Mouse (Mus musculus): Measurements from ENCODE around the gene Rreb1.

Rreb1 gene

GRCm38 (mm10) chr13:37876366-37876765 is 98.2 kb downstream of the Rreb1 start:
- DNase-seq (ENCODE audit: low read depth) = no peak

GRCm38 (mm10) chr13:37876836-37877235 is 98.6 kb downstream of the Rreb1 start:
- no peak for DNase-seq (ENCODE audit: low read depth)

DNA sequence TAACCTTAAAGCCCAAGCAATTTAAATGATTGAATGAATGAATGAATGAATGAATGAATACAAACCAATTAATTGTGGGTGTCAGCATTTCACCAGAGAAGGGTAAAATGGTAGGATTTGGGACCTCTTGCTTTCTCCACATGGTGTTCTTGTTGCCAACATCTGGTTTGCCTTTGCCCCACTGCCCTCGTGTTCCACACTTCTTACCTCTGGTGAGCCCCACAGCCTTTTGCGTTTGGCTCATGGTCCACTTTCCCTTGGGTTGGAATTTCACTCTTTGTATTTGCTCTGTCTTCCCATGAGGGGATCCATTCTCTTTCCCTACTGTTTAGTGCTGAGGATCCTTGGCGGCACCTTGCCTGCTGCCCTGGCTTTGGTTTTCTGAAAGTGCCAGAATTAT is 99.0 kb downstream of the Rreb1 start:
- DNase-seq (ENCODE audit: low read depth) = no peak

GRCm38 (mm10) chr13:37878918-37879331 is 100.7 kb downstream of the Rreb1 start:
- no peak for DNase-seq (ENCODE audit: low read depth)

DNA sequence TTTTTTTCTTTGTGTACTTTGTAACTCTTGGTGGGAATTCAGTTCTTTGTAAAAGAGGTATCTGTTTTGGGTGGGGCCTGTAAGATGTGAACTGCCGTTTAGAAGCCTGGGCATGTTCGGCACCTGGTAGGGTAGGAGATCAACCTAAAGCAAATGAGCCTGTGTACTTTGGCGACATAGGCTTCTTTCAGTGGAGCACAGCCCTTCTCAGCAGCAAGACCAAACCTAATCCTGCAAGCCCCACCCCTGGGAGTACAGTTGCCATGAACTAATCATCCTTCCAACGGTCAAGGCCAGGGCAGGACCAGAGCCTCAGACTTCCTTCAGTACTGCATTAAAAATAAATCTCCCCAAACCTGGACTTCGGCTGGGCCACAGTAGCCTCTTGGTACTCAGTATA is 101.4 kb downstream of the Rreb1 start:
- no peak for DNase-seq (ENCODE audit: low read depth)

GRCm38 (mm10) chr13:37880035-37880434 is 101.8 kb downstream of the Rreb1 start:
- no peak for DNase-seq (ENCODE audit: low read depth)

- no peak for DNase-seq (ENCODE audit: low read depth)
These were observed 102.5 kb downstream of the Rreb1 start for GRCm38 (mm10) chr13:37880581-37881130.

DNA sequence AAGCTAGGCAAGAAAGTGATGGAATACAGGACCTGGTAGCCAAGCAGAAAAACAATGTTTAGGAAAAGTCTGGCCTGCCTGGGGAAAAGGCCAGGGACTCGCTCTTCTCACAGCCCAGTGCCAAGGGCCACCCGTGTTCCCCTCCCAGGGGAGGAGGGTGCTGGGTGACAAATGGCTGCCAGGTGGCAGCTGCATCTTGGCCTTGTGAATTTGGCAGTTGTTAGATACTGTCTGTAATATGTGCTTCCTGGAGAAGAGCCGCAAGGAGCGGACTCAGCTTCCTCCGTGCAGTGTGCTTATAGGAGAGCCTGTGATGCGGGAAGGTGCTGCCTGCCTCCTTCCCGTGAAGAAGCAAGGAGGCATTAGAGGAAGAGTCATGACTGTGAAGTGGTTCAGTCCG is 104.3 kb downstream of the Rreb1 start:
- no peak for DNase-seq (ENCODE audit: low read depth)

- no peak for DNase-seq (ENCODE audit: low read depth)
These were observed 104.8 kb downstream of the Rreb1 start for GRCm38 (mm10) chr13:37883008-37883407.

GRCm38 (mm10) chr13:37885392-37885791 is 107.2 kb downstream of the Rreb1 start:
- no peak for DNase-seq (ENCODE audit: low read depth)

- no peak for DNase-seq (ENCODE audit: low read depth)
These were observed 107.8 kb downstream of the Rreb1 start for GRCm38 (mm10) chr13:37886024-37886423.

DNA sequence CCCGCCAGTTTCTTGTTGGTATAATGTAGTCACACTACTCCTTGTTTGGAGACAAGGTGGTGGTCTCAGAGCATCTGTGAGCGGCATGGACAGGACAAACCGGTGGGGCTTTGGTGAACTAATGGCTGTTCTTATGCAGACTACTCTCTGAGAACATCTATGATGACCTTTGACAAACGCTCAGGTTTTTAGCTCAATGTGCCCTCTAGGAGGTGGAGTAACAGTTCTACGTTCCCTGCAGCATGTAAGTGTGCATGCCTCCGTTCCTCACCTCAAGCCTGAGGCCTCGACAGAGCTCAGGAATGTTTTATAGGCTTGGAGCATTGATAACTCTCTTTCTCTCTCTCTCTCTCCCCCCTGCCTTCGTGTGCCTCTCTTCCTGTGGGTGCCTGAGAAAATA is 116.6 kb downstream of the Rreb1 start:
- no peak for DNase-seq (ENCODE audit: low read depth)

DNA sequence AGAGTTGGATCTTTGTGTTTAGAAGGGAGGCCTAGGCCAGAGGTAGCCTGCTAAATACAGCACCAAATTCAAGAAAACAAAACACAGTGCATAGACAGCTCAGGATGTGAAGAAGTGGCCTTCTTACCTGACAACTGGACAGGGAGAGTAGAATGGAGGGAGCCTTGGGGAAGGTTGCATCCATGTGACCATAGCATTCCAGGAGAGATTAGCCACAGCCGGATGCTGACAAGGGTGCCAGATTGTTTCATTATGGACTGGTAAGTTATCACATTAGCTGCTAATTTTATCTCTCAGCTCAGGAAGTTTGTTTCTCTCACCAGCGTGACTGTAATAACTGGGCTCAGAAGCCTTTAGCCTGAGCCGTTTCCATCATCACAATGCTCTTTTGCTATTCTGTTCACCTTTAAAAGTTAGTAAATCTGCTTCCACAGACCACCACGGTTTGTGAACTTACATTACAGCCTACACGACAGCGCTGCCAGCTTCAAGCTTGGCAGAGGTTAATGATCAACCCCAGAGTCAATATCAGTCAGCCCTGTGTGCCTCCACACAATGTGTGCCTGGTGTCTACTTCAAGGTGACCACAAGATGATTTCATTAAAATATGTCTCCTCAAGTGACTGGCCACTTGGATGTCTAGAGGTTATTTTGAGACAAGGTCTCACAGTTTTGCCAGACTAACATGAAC is 117.5 kb downstream of the Rreb1 start:
- DNase-seq (ENCODE audit: low read depth) = no peak

DNA sequence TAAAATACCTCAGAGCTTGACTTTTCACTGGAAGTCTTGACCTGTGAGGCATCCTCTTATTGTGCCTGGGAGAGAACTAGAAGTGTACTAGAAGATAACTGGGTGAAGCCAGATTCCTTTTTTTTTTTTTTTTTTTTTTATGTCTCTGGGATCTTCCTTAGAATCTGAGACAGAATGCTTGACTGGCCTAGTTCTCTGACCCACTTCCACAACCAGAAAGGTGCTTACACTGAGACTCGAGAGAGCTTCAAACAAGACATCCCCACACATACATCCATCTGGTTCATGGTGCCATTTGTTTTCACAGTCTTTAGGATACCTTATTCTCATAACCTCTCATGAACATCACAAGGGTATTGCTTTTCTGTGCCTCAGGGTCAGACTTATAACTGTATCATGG is 118.2 kb downstream of the Rreb1 start:
- DNase-seq (ENCODE audit: low read depth) = no peak

GRCm38 (mm10) chr13:37898772-37899171 is 120.6 kb downstream of the Rreb1 start:
- no peak for DNase-seq (ENCODE audit: low read depth)

- DNase-seq (ENCODE audit: low read depth) = no peak
These were observed 124.8 kb downstream of the Rreb1 start for GRCm38 (mm10) chr13:37903036-37903435.

DNA sequence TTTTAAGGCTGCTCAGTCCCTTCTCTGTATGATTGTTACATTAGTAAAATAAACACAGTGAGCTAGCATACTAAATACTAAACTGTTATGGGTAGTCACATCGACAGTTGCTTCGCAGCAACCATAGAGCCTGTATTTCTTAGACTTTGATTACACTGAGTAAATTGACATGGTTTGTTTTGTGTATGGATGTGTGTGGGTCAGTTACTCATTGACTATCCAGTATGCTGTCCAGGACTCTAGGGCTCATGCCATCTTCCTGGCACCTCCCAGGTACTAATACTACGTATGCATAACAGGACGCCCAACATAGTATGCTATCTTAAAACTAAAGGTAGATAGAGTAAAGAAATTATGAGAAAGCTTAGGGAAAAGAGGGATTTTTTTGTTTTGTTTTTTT is 125.3 kb downstream of the Rreb1 start:
- DNase-seq (ENCODE audit: low read depth) = no peak

- DNase-seq (ENCODE audit: low read depth) = no peak
These were observed 126.2 kb downstream of the Rreb1 start for GRCm38 (mm10) chr13:37904436-37904835.

GRCm38 (mm10) chr13:37908061-37908460 is 129.9 kb downstream of the Rreb1 start:
- DNase-seq (ENCODE audit: low read depth) = no peak

DNA sequence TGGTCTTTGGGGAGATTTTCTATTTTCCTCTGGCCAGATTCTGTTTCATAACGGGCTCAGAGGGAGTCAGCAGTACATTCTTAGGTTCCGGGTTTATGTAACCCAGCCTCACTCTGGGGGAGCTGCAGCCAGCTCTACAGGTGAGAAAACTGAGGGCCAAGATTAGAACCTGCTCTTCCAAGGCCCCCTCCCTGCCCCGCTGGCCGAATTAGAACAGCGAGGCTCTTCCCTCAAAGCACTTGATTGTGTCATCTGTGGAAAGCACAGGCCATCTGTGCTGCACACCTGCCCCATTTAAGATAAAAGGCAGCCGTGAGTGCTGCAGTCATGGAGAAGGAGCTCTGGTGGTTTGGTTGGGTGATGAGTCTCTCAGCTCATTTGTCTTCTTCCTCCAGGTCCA is 130.3 kb downstream of the Rreb1 start:
- DNase-seq (ENCODE audit: low read depth) = no peak

DNA sequence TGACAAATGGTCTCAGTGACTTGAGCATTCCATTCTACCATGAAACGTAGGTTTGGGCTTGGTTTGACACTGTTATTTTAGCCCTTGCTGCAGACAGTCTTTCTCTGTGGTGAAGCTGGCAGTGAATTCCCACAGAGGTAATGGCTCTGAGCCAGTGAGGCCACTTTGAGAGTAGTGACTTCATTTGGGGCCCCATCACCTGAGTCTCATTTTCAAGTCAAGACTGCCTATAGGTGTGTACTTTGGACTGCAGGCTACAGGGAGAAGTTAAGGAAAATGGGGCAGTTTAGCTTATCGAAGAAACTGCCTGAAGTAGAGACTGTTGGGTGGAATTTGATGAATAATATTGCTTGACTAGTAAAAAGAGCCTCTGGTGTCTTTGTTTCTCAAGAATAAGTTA is 131.0 kb downstream of the Rreb1 start:
- no peak for DNase-seq (ENCODE audit: low read depth)

DNA sequence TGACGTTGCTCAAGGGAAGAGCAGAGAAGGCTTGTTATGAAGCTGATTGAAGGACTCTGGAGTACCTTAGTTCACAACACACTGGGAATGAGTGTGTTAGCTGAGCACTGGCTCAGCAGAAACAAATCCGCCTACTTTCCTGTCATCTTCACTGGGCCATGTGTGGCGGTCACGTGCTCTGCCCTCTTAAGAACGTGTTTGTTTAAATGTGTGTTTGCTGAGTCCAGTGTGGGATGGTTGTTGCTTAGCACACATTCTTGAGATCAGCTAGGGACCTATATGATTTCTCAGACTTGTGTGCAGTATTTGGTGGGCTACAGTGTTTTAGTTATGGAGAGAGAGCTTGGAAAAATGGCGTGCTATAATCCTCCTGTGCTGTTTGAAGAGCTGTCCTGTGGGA is 133.8 kb downstream of the Rreb1 start:
- no peak for DNase-seq (ENCODE audit: low read depth)

GRCm38 (mm10) chr13:37912591-37913467 is 134.6 kb downstream of the Rreb1 start:
- DNase-seq (ENCODE audit: low read depth) = no peak

All from c-Kit-positive CD71-negative TER-119-negative erythroid progenitor cells, embryonic 14.5 days (primary cell).